Mouse (Mus musculus): ENCODE data around the gene Vmn2r19. TPM values are rescaled to one million over a fixed set of nuclear protein-coding genes. Genes with fewer than 3 reads are reported as not detected.

Gene Vmn2r19
- polyA plus RNA-seq (2015; fragmentation: Nextera tagmentation; extraction: Ambion mirVana), result not detected in 2 replicates

DNA sequence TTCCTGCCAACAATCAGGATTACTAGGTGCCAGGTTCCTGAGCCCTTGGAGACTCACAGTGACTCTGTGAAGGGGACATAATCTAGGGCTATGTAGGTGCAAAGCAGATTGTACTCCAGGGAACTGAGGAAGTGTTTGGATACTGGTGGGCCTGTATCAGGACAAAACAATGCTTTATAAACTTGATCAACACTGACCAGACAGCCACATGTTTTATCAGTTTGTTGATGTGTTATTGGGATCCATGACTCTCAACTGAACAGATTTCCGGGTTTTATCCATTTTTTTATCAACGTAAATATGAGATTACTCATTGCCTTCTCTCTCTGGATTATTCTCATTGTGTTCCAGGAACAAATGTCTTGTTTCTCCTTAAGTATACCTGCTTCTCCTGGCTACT is at the start of gene Vmn2r19:
Vmn2r19 (plus strand) TSS at position 301 of the 400 bp plus-strand sequence.
- Histone ChIP-seq H3K27ac (replicated peaks) (no peak within 1 kb of the TSS), H3K36me3 (no peaks in the 10 kb centered on the region), H3K4me1 (no peaks in the 10 kb centered on the region), H3K27me3 (no peaks in the 10 kb centered on the region), H3K9ac (no peak within 1 kb of the TSS), H3K9me3 (replicated peaks) (no peaks in the 10 kb centered on the region), H3K4me3 (replicated peaks) (no peak within 1 kb of the TSS), H3K4me2 (replicated peaks) (no peak within 1 kb of the TSS)
- ATAC-seq (ENCODE audit: insufficient number of reproducible peaks, low FRiP score, low TSS enrichment, low read depth), result no peak
- WGBS, result 75% methylated on average over 2 of the region's 2 CpGs

GRCm38 (mm10) chr6:123258946-123259345 is 49.2 kb upstream of the Vmn2r19 start:
- Histone ChIP-seq H3K9me3 (replicated peaks) (no peaks in the 10 kb centered on the region), H3K27me3 (no peaks in the 10 kb centered on the region), H3K36me3 (no peaks in the 10 kb centered on the region), H3K4me3 (replicated peaks) (no peak overlapping the region), H3K27ac (replicated peaks) (no peak overlapping the region), H3K4me2 (replicated peaks) (no peak overlapping the region), H3K9ac (no peak overlapping the region), H3K4me1 (no peaks in the 10 kb centered on the region)
- no peak for ATAC-seq (ENCODE audit: insufficient number of reproducible peaks, low FRiP score, low TSS enrichment, low read depth)
- 72% methylated on average over 3 of the region's 3 CpGs for WGBS

DNA sequence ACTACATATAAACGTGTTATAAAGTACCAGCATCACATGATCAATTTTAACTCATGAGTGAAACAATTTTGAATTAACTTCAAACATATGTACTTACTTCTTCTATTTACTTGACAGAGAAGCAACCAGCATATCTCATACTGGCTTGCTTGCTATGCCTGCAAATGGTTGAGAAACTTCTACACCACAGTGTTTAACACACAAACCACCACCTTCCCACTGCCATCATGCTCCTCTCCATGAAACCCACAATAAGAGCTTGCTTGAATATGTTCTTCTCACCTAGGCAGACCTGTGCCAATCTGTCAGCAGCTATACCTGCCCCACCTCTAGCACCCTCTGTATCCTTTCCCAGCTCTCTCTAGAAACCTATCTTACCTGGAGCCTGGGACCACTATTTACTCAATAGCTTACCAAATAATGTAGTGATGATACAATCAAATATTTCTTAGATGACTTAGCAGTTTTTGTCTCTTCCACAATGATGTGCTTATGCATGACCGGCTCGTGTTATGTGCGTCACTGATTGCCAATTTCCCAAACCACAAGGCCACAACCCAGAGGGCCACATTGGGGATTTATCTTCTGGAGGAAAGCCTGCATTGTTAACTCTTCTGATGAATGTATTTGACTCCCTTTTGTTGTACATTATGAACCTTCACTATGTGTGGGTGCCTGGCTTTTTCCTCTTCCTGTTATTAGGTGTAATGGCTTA is 48.1 kb upstream of the Vmn2r19 start:
- 68% methylated on average over 4 of the region's 4 CpGs for WGBS
- no peaks in the 10 kb centered on the region for H3K4me1 ChIP-seq
- no peak overlapping the region for H3K4me3 ChIP-seq (replicated peaks)
- no peaks in the 10 kb centered on the region for H3K9me3 ChIP-seq (replicated peaks)
- no peaks in the 10 kb centered on the region for H3K27me3 ChIP-seq
- H3K4me2 ChIP-seq (replicated peaks), result no peak overlapping the region
- H3K27ac ChIP-seq (replicated peaks), result no peak overlapping the region
- no peak overlapping the region for H3K9ac ChIP-seq
- no peaks in the 10 kb centered on the region for H3K36me3 ChIP-seq
- ATAC-seq (ENCODE audit: insufficient number of reproducible peaks, low FRiP score, low TSS enrichment, low read depth), result no peak

DNA sequence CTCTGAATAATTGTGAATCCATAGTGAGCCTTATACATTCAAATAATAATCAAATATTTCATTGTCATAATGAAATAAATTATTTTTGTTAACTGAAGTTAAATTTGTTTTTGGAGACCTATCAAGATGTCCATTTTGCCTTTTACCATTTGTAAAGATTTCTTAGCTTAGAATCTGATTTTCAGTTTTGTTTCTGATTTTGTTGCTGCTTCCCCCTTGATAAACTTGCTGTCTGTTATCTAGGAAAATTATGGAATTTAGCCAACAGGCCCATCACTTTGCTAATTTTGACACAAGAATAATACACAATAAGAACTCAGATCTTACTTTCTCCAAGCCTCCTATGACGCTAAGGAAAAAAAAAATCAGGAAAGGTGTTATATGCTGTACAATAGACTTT is 47.3 kb upstream of the Vmn2r19 start:
- ATAC-seq (ENCODE audit: insufficient number of reproducible peaks, low FRiP score, low TSS enrichment, low read depth), result no peak
- 88% methylated on average over 1 of the region's 1 CpGs for WGBS
- no peaks in the 10 kb centered on the region for H3K9me3 ChIP-seq (replicated peaks)
- no peak overlapping the region for H3K4me2 ChIP-seq (replicated peaks)
- no peak overlapping the region for H3K27ac ChIP-seq (replicated peaks)
- H3K36me3 ChIP-seq, result no peaks in the 10 kb centered on the region
- no peak overlapping the region for H3K4me3 ChIP-seq (replicated peaks)
- no peaks in the 10 kb centered on the region for H3K27me3 ChIP-seq
- H3K4me1 ChIP-seq, result no peaks in the 10 kb centered on the region
- no peak overlapping the region for H3K9ac ChIP-seq

- H3K9ac ChIP-seq, result no peak within 1 kb of the TSS
- WGBS, result 70% methylated on average over 4 of the region's 4 CpGs
- no peaks in the 10 kb centered on the region for H3K36me3 ChIP-seq
- H3K4me2 ChIP-seq (replicated peaks), result no peak within 1 kb of the TSS
- H3K27ac ChIP-seq (replicated peaks), result no peak within 1 kb of the TSS
- H3K9me3 ChIP-seq (replicated peaks), result no peaks in the 10 kb centered on the region
- H3K4me3 ChIP-seq (replicated peaks), result no peak within 1 kb of the TSS
- H3K4me1 ChIP-seq, result no peaks in the 10 kb centered on the region
- no peak for ATAC-seq (ENCODE audit: insufficient number of reproducible peaks, low FRiP score, low TSS enrichment, low read depth)
- H3K27me3 ChIP-seq, result no peaks in the 10 kb centered on the region
Observed at GRCm38 (mm10) chr6:123261555-123262161, 46.5 kb upstream of the Vmn2r19 start, which contains the start of gene Clec4d. TSS of gene Clec4d (plus strand) at chr6:123262111.

GRCm38 (mm10) chr6:123264194-123264593 is 43.9 kb upstream of the Vmn2r19 start:
- H3K9me3 ChIP-seq (replicated peaks), result no peaks in the 10 kb centered on the region
- no peak overlapping the region for H3K27ac ChIP-seq (replicated peaks)
- no peak for ATAC-seq (ENCODE audit: insufficient number of reproducible peaks, low FRiP score, low TSS enrichment, low read depth)
- 85% methylated on average over 3 of the region's 3 CpGs for WGBS
- no peak overlapping the region for H3K4me2 ChIP-seq (replicated peaks)
- H3K9ac ChIP-seq, result no peak overlapping the region
- no peak overlapping the region for H3K4me3 ChIP-seq (replicated peaks)
- H3K36me3 ChIP-seq, result no peaks in the 10 kb centered on the region
- H3K27me3 ChIP-seq, result no peaks in the 10 kb centered on the region
- H3K4me1 ChIP-seq, result no peaks in the 10 kb centered on the region

GRCm38 (mm10) chr6:123265809-123266208 is 42.3 kb upstream of the Vmn2r19 start:
- Histone ChIP-seq H3K36me3 (no peaks in the 10 kb centered on the region), H3K9me3 (replicated peaks) (no peaks in the 10 kb centered on the region), H3K4me2 (replicated peaks) (no peak overlapping the region), H3K4me3 (replicated peaks) (no peak overlapping the region), H3K27ac (replicated peaks) (no peak overlapping the region), H3K9ac (no peak overlapping the region), H3K27me3 (no peaks in the 10 kb centered on the region), H3K4me1 (no peaks in the 10 kb centered on the region)
- ATAC-seq (ENCODE audit: insufficient number of reproducible peaks, low FRiP score, low TSS enrichment, low read depth), result no peak
- 87% methylated on average over 4 of the region's 4 CpGs for WGBS

DNA sequence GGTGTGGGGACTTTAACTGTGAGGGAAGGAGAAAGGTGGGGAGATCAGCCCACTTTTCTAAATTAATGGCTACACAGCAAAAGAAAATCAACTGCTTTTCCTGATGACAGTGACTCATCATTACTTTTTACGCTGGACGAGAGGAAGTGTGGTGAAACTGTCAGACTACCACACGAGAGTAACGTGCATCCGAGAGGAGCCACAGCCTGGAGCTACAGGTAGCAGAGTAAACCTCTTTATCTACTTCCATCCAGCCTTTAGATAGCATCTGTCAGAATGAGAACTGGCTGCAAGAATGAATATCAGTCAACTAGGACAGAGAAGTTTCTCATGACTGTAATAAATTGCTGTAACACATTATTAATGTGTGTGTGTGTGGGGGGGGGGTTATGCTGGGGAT is 41.2 kb upstream of the Vmn2r19 start:
- Histone ChIP-seq H3K4me2 (replicated peaks) (no peak overlapping the region), H3K9me3 (replicated peaks) (no peaks in the 10 kb centered on the region), H3K4me1 (no peaks in the 10 kb centered on the region), H3K36me3 (no peaks in the 10 kb centered on the region), H3K4me3 (replicated peaks) (no peak overlapping the region), H3K27ac (replicated peaks) (no peak overlapping the region), H3K9ac (no peak overlapping the region), H3K27me3 (no peaks in the 10 kb centered on the region)
- ATAC-seq (ENCODE audit: insufficient number of reproducible peaks, low FRiP score, low TSS enrichment, low read depth), result no peak
- 76% methylated on average over 5 of the region's 5 CpGs for WGBS

- WGBS, result 90% methylated on average over 2 of the region's 2 CpGs
- Histone ChIP-seq H3K27me3 (no peaks in the 10 kb centered on the region), H3K27ac (replicated peaks) (no peak overlapping the region), H3K4me1 (no peaks in the 10 kb centered on the region), H3K36me3 (no peaks in the 10 kb centered on the region), H3K4me3 (replicated peaks) (no peak overlapping the region), H3K9me3 (replicated peaks) (no peaks in the 10 kb centered on the region), H3K9ac (no peak overlapping the region), H3K4me2 (replicated peaks) (no peak overlapping the region)
- no peak for ATAC-seq (ENCODE audit: insufficient number of reproducible peaks, low FRiP score, low TSS enrichment, low read depth)
Observed at GRCm38 (mm10) chr6:123279443-123279842, 28.7 kb upstream of the Vmn2r19 start.

GRCm38 (mm10) chr6:123286311-123286710 is 21.8 kb upstream of the Vmn2r19 start:
- Histone ChIP-seq H3K27ac (replicated peaks) (no peak overlapping the region), H3K9me3 (replicated peaks) (no peaks in the 10 kb centered on the region), H3K4me2 (replicated peaks) (no peak overlapping the region), H3K36me3 (no peaks in the 10 kb centered on the region), H3K9ac (no peak overlapping the region), H3K4me1 (no peaks in the 10 kb centered on the region), H3K27me3 (no peaks in the 10 kb centered on the region), H3K4me3 (replicated peaks) (no peak overlapping the region)
- no peak for ATAC-seq (ENCODE audit: insufficient number of reproducible peaks, low FRiP score, low TSS enrichment, low read depth)
- 80% methylated on average over 2 of the region's 2 CpGs for WGBS

- H3K27ac ChIP-seq (replicated peaks), result no peak overlapping the region
- 78% methylated on average over 10 of the region's 10 CpGs for WGBS
- H3K4me1 ChIP-seq, result no peaks in the 10 kb centered on the region
- H3K4me2 ChIP-seq (replicated peaks), result no peak overlapping the region
- no peaks in the 10 kb centered on the region for H3K36me3 ChIP-seq
- no peaks in the 10 kb centered on the region for H3K27me3 ChIP-seq
- no peak overlapping the region for H3K4me3 ChIP-seq (replicated peaks)
- no peak overlapping the region for H3K9ac ChIP-seq
- H3K9me3 ChIP-seq (replicated peaks), result no peaks in the 10 kb centered on the region
- no peak for ATAC-seq (ENCODE audit: insufficient number of reproducible peaks, low FRiP score, low TSS enrichment, low read depth)
Observed at GRCm38 (mm10) chr6:123288931-123289330, 19.2 kb upstream of the Vmn2r19 start.

DNA sequence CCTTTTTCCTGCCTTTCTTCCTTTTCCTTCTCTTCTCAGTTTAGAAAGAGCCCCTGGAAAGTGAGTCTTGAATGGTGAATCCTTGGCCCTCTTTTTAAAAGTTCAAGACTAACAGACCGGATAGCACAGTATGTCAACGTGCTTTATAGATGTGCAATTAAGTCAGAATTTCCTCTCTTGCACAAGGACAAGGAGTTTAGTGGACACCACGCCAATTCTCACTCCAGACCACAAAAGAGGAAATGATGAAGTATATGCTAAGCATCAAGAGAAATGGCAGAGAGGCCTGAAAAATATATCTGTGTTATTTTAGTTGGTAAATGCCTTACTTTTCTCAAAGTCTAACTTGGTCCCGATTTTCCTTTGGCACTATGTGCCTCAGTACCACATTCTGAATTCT is 18.4 kb upstream of the Vmn2r19 start, which contains the start of gene Clec4e:
Clec4e (minus strand) TSS at position 118 of the 400 bp plus-strand sequence.
- Histone ChIP-seq H3K9ac (no peak within 1 kb of the TSS), H3K36me3 (no peaks in the 10 kb centered on the region), H3K4me3 (replicated peaks) (no peak within 1 kb of the TSS), H3K27me3 (no peaks in the 10 kb centered on the region), H3K27ac (replicated peaks) (no peak within 1 kb of the TSS), H3K4me2 (replicated peaks) (no peak within 1 kb of the TSS), H3K4me1 (no peaks in the 10 kb centered on the region), H3K9me3 (replicated peaks) (no peaks in the 10 kb centered on the region)
- 76% methylated on average over 4 of the region's 4 CpGs for WGBS
- ATAC-seq (ENCODE audit: insufficient number of reproducible peaks, low FRiP score, low TSS enrichment, low read depth), result no peak

Measured in embryonic facial prominence, embryonic 15.5 days (tissue).